Mouse (Mus musculus) ovary, postnatal 10 days (tissue): ENCODE measurements at regions not wholly inside any gene's neighbourhood (a gene's known extent, or its start where the extent isn't known, plus 50 kb on each side); places are given as distances from the start of the nearest gene placed in this dataset.

Source experiments
- DNase-seq: peaks from one replicate; pipeline ENCODE4 v3.0.0; 2022; ENCODE audit warnings: low spot score

DNA sequence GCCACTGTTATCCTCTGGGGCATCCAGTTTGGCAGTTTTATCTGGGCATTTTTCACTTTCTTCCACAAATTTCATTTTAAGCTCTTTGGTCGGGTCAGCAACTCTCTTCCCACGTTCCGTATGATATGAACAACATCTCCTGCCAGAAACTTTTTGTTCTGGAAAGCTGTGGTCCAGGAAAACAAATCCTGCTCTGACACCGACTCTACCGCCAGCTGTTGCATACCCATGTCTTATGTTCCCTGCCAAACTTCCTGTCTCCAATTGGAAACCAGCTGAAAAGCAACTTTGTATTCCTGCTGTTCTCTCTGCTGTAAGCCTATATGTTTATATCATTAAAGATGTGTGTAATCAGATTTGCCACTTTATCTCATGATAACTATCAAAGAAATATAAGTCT lies 551.6 kb upstream of the Kirrel3 start:
- DNase-seq, result no peak

GRCm38 (mm10) chr9:33954319-33954718 lies 531.4 kb upstream of the Kirrel3 start:
- DNase-seq, result no peak
